13 mouse cellular contexts compared by ENCODE assay signal in the genomic region with DNA sequence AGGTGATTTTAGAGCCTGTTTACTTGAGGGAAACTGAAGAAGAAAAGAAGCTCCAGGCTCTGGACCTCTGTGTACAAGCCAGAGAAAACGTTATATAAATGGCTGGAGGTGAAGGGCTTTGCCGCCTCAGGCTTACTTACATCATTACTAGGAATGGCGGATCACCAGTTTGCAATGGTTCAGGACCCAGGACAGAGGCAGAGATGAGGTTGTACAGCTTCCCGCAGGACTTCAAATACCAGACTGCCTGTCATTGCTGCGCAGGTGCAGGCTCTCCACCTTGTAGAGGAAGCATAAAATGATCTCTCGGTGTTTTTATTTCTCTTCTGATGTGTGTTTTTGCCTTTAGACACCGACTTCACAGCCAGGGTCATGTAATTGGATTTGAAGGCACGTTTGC. TPM values are rescaled to one million over a fixed set of nuclear protein-coding genes. Genes with fewer than 3 reads are reported as not detected.
DNase-seq lines count a peak whose midpoint lies in the region; ATAC-seq and TF ChIP-seq lines count a peak whose summit lies in the region.
"Had no signal": no experiment of that assay in that cellular context is flagged by ENCODE, and none has a peak within 500 bp of the region (broad histone marks: within the 10 kb centered on the region; RNA-seq: fewer than 3 reads in every experiment).

No protein-coding gene starts in this region.

- no peak overlapping the region for H3K9ac ChIP-seq in kidney, postnatal 0 days (ENCODE audit: low read depth, low read length)
- no peak overlapping the region for H3K9ac ChIP-seq in kidney, embryonic 15.5 days
- H3K9ac ChIP-seq: embryonic facial prominence, embryonic 13.5 days; lung, embryonic 15.5 days; midbrain, embryonic 12.5 days had no signal

- no peaks in the 10 kb centered on the region for H3K27me3 ChIP-seq in kidney, postnatal 0 days (ENCODE audit: insufficient read depth, low read length)
- H3K27me3 ChIP-seq in kidney, embryonic 15.5 days: no peaks in the 10 kb centered on the region; the same call in 1 of the 2 replicates
- no peaks in the 10 kb centered on the region for H3K27me3 ChIP-seq in embryonic facial prominence, embryonic 10.5 days (replicated peaks; ENCODE audit: low read depth, poor library complexity, severe bottlenecking)
- peaks cover 7% of the 10 kb centered on the region for H3K27me3 ChIP-seq in myocyte (ENCODE audit: control insufficient read depth, insufficient read depth, insufficient read length)

- no peak for ATAC-seq in kidney, postnatal 0 days (replicated peaks; ENCODE audit: low FRiP score, low read depth)
- no peak for ATAC-seq in kidney, embryonic 15.5 days (replicated peaks; ENCODE audit: low FRiP score)
- ATAC-seq in CD4-positive, CD25-positive, alpha-beta regulatory T cell, adult 4 months: no peak

- WGBS in kidney, postnatal 0 days: 25% methylated on average over 8 of the region's 8 CpGs
- WGBS in kidney, embryonic 15.5 days: 28% methylated on average over 8 of the region's 8 CpGs
- WGBS in embryonic facial prominence, embryonic 10.5 days: 36% methylated on average over 8 of the region's 8 CpGs

- no peak for TF ChIP-seq CTCF in kidney, postnatal 0 days (IDR thresholded peaks at IDR 0.05; ENCODE audit: low read depth)

- no peak overlapping the region for H3K4me3 ChIP-seq in kidney, postnatal 0 days (replicated peaks; ENCODE audit: low read depth, low read length)
- no peak overlapping the region for H3K4me3 ChIP-seq in kidney, embryonic 15.5 days (replicated peaks)
- no peak overlapping the region for H3K4me3 ChIP-seq in embryonic facial prominence, embryonic 10.5 days
- no peak overlapping the region for H3K4me3 ChIP-seq in myocyte
- H3K4me3 ChIP-seq: embryonic facial prominence, embryonic 13.5 days; lung, embryonic 15.5 days; midbrain, embryonic 12.5 days had no signal

- H3K4me2 ChIP-seq in kidney, postnatal 0 days (ENCODE audit: low read length): no peak overlapping the region
- H3K4me2 ChIP-seq in kidney, embryonic 15.5 days: no peak overlapping the region
- H3K4me2 ChIP-seq in myocyte (ENCODE audit: low read depth): no peak overlapping the region
- H3K4me2 ChIP-seq: embryonic facial prominence, embryonic 13.5 days; heart, embryonic 11.5 days; lung, embryonic 15.5 days; midbrain, embryonic 12.5 days had no signal

- no peak overlapping the region for H3K27ac ChIP-seq in kidney, postnatal 0 days
- H3K27ac ChIP-seq in kidney, embryonic 15.5 days: no peak overlapping the region
- H3K27ac ChIP-seq in embryonic facial prominence, embryonic 10.5 days (replicated peaks): no peak overlapping the region
- H3K27ac ChIP-seq: embryonic facial prominence, embryonic 13.5 days; lung, embryonic 15.5 days; midbrain, embryonic 12.5 days had no signal

- no peaks in the 10 kb centered on the region for H3K36me3 ChIP-seq in kidney, postnatal 0 days (ENCODE audit: insufficient read depth, low read length)
- no peaks in the 10 kb centered on the region for H3K36me3 ChIP-seq in kidney, embryonic 15.5 days
- H3K36me3 ChIP-seq in embryonic facial prominence, embryonic 10.5 days (replicated peaks): no peaks in the 10 kb centered on the region
- no peaks in the 10 kb centered on the region for H3K36me3 ChIP-seq in myocyte (ENCODE audit: control insufficient read depth, insufficient read depth)
- H3K36me3 ChIP-seq: embryonic facial prominence, embryonic 13.5 days; lung, embryonic 15.5 days; midbrain, embryonic 12.5 days had no signal

- no peaks in the 10 kb centered on the region for H3K4me1 ChIP-seq in kidney, postnatal 0 days (replicated peaks; ENCODE audit: insufficient read depth, low read length)
- no peaks in the 10 kb centered on the region for H3K4me1 ChIP-seq in kidney, embryonic 15.5 days
- no peaks in the 10 kb centered on the region for H3K4me1 ChIP-seq in embryonic facial prominence, embryonic 10.5 days
- H3K4me1 ChIP-seq: embryonic facial prominence, embryonic 13.5 days; lung, embryonic 15.5 days had no signal

- peak; percentile 65 for DNase-seq in kidney, postnatal 0 days (ENCODE audit: low spot score)
- peak; percentile 27 for DNase-seq in Muller cell, postnatal 12 days (ENCODE audit: inconsistent ontology term)
- DNase-seq in embryonic facial prominence, embryonic 10.5 days (ENCODE audit: low spot score): peak; percentile 52
- DNase-seq in layer of hippocampus, postnatal 14 days (ENCODE audit: low spot score in 2 of 2): no peak
- no peak for DNase-seq in frontal cortex, adult 2 months (ENCODE audit: extremely low spot score in 1 of 2, low spot score in 1 of 2)
- DNase-seq: thymus, postnatal 14 days had no signal

- TF ChIP-seq POLR2A in myocyte (IDR thresholded peaks at IDR 0.05; ENCODE audit: insufficient read length, low read depth): no peak

- no peaks in the 10 kb centered on the region for H3K9me3 ChIP-seq in kidney, postnatal 0 days (replicated peaks; ENCODE audit: low read length)
- no peaks in the 10 kb centered on the region for H3K9me3 ChIP-seq in kidney, embryonic 15.5 days (replicated peaks)
- no peaks in the 10 kb centered on the region for H3K9me3 ChIP-seq in embryonic facial prominence, embryonic 10.5 days
- H3K9me3 ChIP-seq: embryonic facial prominence, embryonic 13.5 days; lung, embryonic 15.5 days; midbrain, embryonic 12.5 days had no signal

- no peak overlapping the region for H3ac ChIP-seq in myocyte (ENCODE audit: control insufficient read depth, insufficient read length)

- no peaks in the 10 kb centered on the region for H3K79me2 ChIP-seq in myocyte (ENCODE audit: control insufficient read depth, insufficient read depth)

TF ChIP-seq in myocyte, 11 proteins besides CTCF, POLR2A, EP300 and RAD21:
- TF ChIP-seq REST (IDR thresholded peaks at IDR 0.05; ENCODE audit: insufficient read depth, insufficient read length) (peak; percentile 69), E2F4 (IDR thresholded peaks at IDR 0.05; ENCODE audit: insufficient read depth) (no peak)
TF ChIP-seq in myocyte: peak in this region for 1.

RNA-seq across cellular contexts. Expression of gene Kcnj6, which starts 7.1 kb away (rescaled TPM):
- not detected in 2 replicates for polyA plus RNA-seq in kidney, postnatal 0 days (2015; fragmentation: Nextera tagmentation; extraction: Ambion mirVana)
- not detected in 2 replicates for polyA plus RNA-seq in kidney, embryonic 15.5 days (2015; fragmentation: Nextera tagmentation; extraction: Ambion mirVana)
- polyA plus RNA-seq in embryonic facial prominence, embryonic 10.5 days (2016; fragmentation: Nextera tagmentation; extraction: Ambion mirVana): 0.22 TPM in 1 of 2 replicates, not detected in the other
- polyA plus RNA-seq in myocyte (2012; fragmentation: generic; extraction: Trizol): not detected
- total RNA-seq in layer of hippocampus, postnatal 14 days (2021): 10 to 100 TPM; 88.1 to 95.9 TPM
- 17.4 and 17.7 TPM in 2 replicates for polyA plus RNA-seq in frontal cortex, adult 2 months (2012; rRNA removed)
- polyA plus RNA-seq in CD4-positive, CD25-positive, alpha-beta regulatory T cell, adult 4 months (2017; shearing (Covaris generic)): not detected
- polyA plus RNA-seq: lung, embryonic 15.5 days had no signal

Comparison
In these comparisons a context has a peak if more than half of its experiments do, and no peak if none do; other contexts are left out.
1. DNase-seq: peak in kidney, postnatal 0 days (single experiment), Muller cell, postnatal 12 days (single experiment) and embryonic facial prominence, embryonic 10.5 days (single experiment); none in layer of hippocampus, postnatal 14 days (0 of 2) and frontal cortex, adult 2 months (0 of 2).
2. RNA of gene Kcnj6, which starts 7.1 kb away (polyA plus RNA-seq): 17.4 to 17.7 TPM in frontal cortex, adult 2 months; 0.22 TPM in embryonic facial prominence, embryonic 10.5 days, not detected in CD4-positive, CD25-positive, alpha-beta regulatory T cell, adult 4 months, not detected in kidney, postnatal 0 days, not detected in kidney, embryonic 15.5 days and not detected in myocyte (single experiment); every median in the first group is over 10 times any median in the second.